Mouse (Mus musculus) MEL (cell line): Measurements from ENCODE around the gene Cbln3.

Source experiments
- BHLHE40 ChIP-seq: IDR thresholded peaks from 2 replicates; pipeline ENCODE4 v1.6.1; 2012; ENCODE audit warnings: low read depth, mild to moderate bottlenecking, inconsistent platforms, low read length, improper control_type of control experiment, borderline replicate concordance
- CTCF ChIP-seq, 3 experiments: IDR thresholded peaks in 2 of 3; conservative IDR thresholded peaks in 1 of 3; 2 replicates each; pipeline ENCODE4 v1.5.1; 2011 to 2012; ENCODE audit warnings: low read length in 3 of 3, low read depth in 2 of 3, mild to moderate bottlenecking in 2 of 3, improper control_type of control experiment in 1 of 3, inconsistent platforms in 1 of 3, mixed read lengths in 1 of 3, moderate library complexity in 1 of 3; ENCODE audit not compliant: control insufficient read depth in 1 of 3, insufficient read depth in 1 of 3, poor library complexity in 1 of 3, severe bottlenecking in 1 of 3
- ELF1 ChIP-seq: IDR thresholded peaks from 2 replicates; pipeline ENCODE4 v1.6.1; 2014; ENCODE audit warnings: low read depth, mild to moderate bottlenecking, inconsistent platforms, low read length, improper control_type of control experiment, moderate library complexity
- EP300 ChIP-seq, 2 experiments: IDR thresholded peaks; 2 replicates each; pipeline ENCODE4 v1.6.1; 2011; ENCODE audit warnings: improper control_type of control experiment in 2 of 2, low read length in 2 of 2, low read depth in 1 of 2, mild to moderate bottlenecking in 1 of 2
- GATA1 ChIP-seq: IDR thresholded peaks from 2 replicates; pipeline ENCODE4 v1.6.1; 2011; ENCODE audit warnings: low read depth, low read length, improper control_type of control experiment
- POLR2A ChIP-seq, 2 experiments: IDR thresholded peaks; 2 replicates each; pipeline ENCODE4 v1.6.1; 2011 to 2012; ENCODE audit warnings: low read length in 2 of 2, mild to moderate bottlenecking in 2 of 2, control low read depth in 1 of 2, improper control_type of control experiment in 1 of 2, low read depth in 1 of 2, moderate library complexity in 1 of 2; ENCODE audit not compliant: control insufficient read depth in 1 of 2, insufficient read depth in 1 of 2, poor library complexity in 1 of 2
- ZNF384 ChIP-seq: IDR thresholded peaks from 2 replicates; pipeline ENCODE4 v1.6.1; 2012; ENCODE audit warnings: low read depth, mild to moderate bottlenecking, inconsistent platforms, low read length, improper control_type of control experiment

- TF ChIP-seq CTCF (IDR thresholded peaks at IDR 0.05 in 2 of 3, conservative IDR thresholded peaks at IDR 0.05 in 1 of 3; ENCODE audit: control insufficient read depth in 1 of 3, insufficient read depth in 1 of 3, low read depth in 2 of 3, low read length in 3 of 3, poor library complexity in 1 of 3, severe bottlenecking in 1 of 3): no peak
- TF ChIP-seq BHLHE40: no peak
- no peak for TF ChIP-seq EP300 (IDR thresholded peaks at IDR 0.05; ENCODE audit: low read depth in 1 of 2, low read length in 2 of 2)
- TF ChIP-seq ZNF384: no peak
- no peak for TF ChIP-seq ELF1
- TF ChIP-seq POLR2A (IDR thresholded peaks at IDR 0.05; ENCODE audit: control insufficient read depth in 1 of 2, insufficient read depth in 1 of 2, low read depth in 1 of 2, low read length in 2 of 2, poor library complexity in 1 of 2): no peak
- no peak for TF ChIP-seq GATA1
These were observed 21.2 kb downstream of the Cbln3 start for GRCm38 (mm10) chr14:55862970-55863369.
